Comparison of ENCODE assay signal across 10 mouse cellular contexts in genomic region chr16:33942341-33942740, GRCm38 (mm10). TPM values are rescaled to one million over a fixed set of nuclear protein-coding genes. Genes with fewer than 3 reads are reported as not detected.
DNase-seq lines count a peak whose midpoint lies in the region; ATAC-seq and TF ChIP-seq lines count a peak whose summit lies in the region.
"Had no signal": no experiment of that assay in that cellular context is flagged by ENCODE, and none has a peak within 500 bp of the region (broad histone marks: within the 10 kb centered on the region; RNA-seq: fewer than 3 reads in every experiment).

No protein-coding gene starts in this region.

- H3K4me3 ChIP-seq in hindbrain, embryonic 12.5 days = no peak overlapping the region
- H3K4me3 ChIP-seq in hindbrain, embryonic 16.5 days (ENCODE audit: low read length) = no peak overlapping the region
- no peak overlapping the region for H3K4me3 ChIP-seq in heart, embryonic 16.5 days (ENCODE audit: low read length)
- H3K4me3 ChIP-seq in limb, embryonic 12.5 days (replicated peaks) = no peak overlapping the region
- no peak overlapping the region for H3K4me3 ChIP-seq in layer of hippocampus, adult 2 months
- H3K4me3 ChIP-seq: erythroblast, embryonic 14.5 days had no signal

- WGBS in hindbrain, embryonic 12.5 days = 53% methylated on average over 11 of the region's 11 CpGs
- 53% methylated on average over 11 of the region's 11 CpGs for WGBS in hindbrain, embryonic 16.5 days
- 46% methylated on average over 11 of the region's 11 CpGs for WGBS in heart, embryonic 16.5 days
- WGBS in limb, embryonic 12.5 days = 38% methylated on average over 11 of the region's 11 CpGs

- no peak for TF ChIP-seq CTCF in layer of hippocampus, adult 2 months (conservative IDR thresholded peaks at IDR 0.05)

- no peaks in the 10 kb centered on the region for H3K36me3 ChIP-seq in hindbrain, embryonic 12.5 days
- H3K36me3 ChIP-seq in hindbrain, embryonic 16.5 days (ENCODE audit: control insufficient read depth, insufficient read depth, low read length) = no peaks in the 10 kb centered on the region
- no peaks in the 10 kb centered on the region for H3K36me3 ChIP-seq in heart, embryonic 16.5 days (ENCODE audit: control insufficient read depth, insufficient read depth)
- H3K36me3 ChIP-seq in limb, embryonic 12.5 days = peaks cover 37% of the 10 kb centered on the region
- H3K36me3 ChIP-seq: G1E had no signal

- peak; percentile 66 for DNase-seq in embryo, embryonic 11 days
- DNase-seq in c-Kit-positive CD71-positive TER-119-positive erythroid progenitor cells, embryonic 14.5 days (ENCODE audit: low spot score) = no peak
- DNase-seq in layer of hippocampus, adult 2 months (ENCODE audit: low spot score in 2 of 2) = no peak

- 0 out of 2 replicates have a peak, but pooled peaks have one; percentile 30 for ATAC-seq in hindbrain, embryonic 12.5 days (ENCODE audit: low FRiP score)
- no peak for ATAC-seq in hindbrain, embryonic 16.5 days
- ATAC-seq in heart, embryonic 16.5 days (replicated peaks; ENCODE audit: extremely low read depth, insufficient read depth, low FRiP score) = no peak
- ATAC-seq in limb, embryonic 12.5 days (ENCODE audit: insufficient number of reproducible peaks, insufficient read depth, low FRiP score, low TSS enrichment, low read depth) = no peak
- no peak for ATAC-seq in activated CD4-positive, CD25-positive, alpha-beta regulatory T cell, adult 4 months

- no peaks in the 10 kb centered on the region for H3K27me3 ChIP-seq in hindbrain, embryonic 12.5 days
- H3K27me3 ChIP-seq in hindbrain, embryonic 16.5 days (replicated peaks; ENCODE audit: control insufficient read depth, insufficient read depth, low read length) = no peaks in the 10 kb centered on the region
- H3K27me3 ChIP-seq in heart, embryonic 16.5 days (ENCODE audit: control insufficient read depth, insufficient read depth, low read length) = no peaks in the 10 kb centered on the region
- no peaks in the 10 kb centered on the region for H3K27me3 ChIP-seq in limb, embryonic 12.5 days

- no peak overlapping the region for H3K4me2 ChIP-seq in hindbrain, embryonic 12.5 days (replicated peaks)
- H3K4me2 ChIP-seq in hindbrain, embryonic 16.5 days (ENCODE audit: low read length) = no peak overlapping the region
- H3K4me2 ChIP-seq in heart, embryonic 16.5 days (ENCODE audit: low read depth, low read length) = no peak overlapping the region
- no peak overlapping the region for H3K4me2 ChIP-seq in limb, embryonic 12.5 days

- H3K9ac ChIP-seq in hindbrain, embryonic 12.5 days = no peak overlapping the region
- H3K9ac ChIP-seq in hindbrain, embryonic 16.5 days (ENCODE audit: low read depth, low read length) = no peak overlapping the region
- H3K9ac ChIP-seq in heart, embryonic 16.5 days (ENCODE audit: low read length) = no peak overlapping the region; the same call in 1 of the 2 replicates
- no peak overlapping the region; the same call in 1 of the 2 replicates for H3K9ac ChIP-seq in limb, embryonic 12.5 days (replicated peaks)

- no peak overlapping the region for H3K27ac ChIP-seq in hindbrain, embryonic 12.5 days
- no peak overlapping the region for H3K27ac ChIP-seq in hindbrain, embryonic 16.5 days (ENCODE audit: low read depth, low read length)
- H3K27ac ChIP-seq in heart, embryonic 16.5 days (ENCODE audit: low read length) = peak overlapping the region; percentile 96
- peak overlapping the region; percentile 65 for H3K27ac ChIP-seq in limb, embryonic 12.5 days
- no peak overlapping the region for H3K27ac ChIP-seq in layer of hippocampus, adult 2 months

- H3K4me1 ChIP-seq in hindbrain, embryonic 12.5 days = peaks cover 41% of the 10 kb centered on the region
- peaks cover 35% of the 10 kb centered on the region for H3K4me1 ChIP-seq in hindbrain, embryonic 16.5 days (ENCODE audit: control insufficient read depth, insufficient read depth, low read depth, low read length)
- peaks cover 79% of the 10 kb centered on the region for H3K4me1 ChIP-seq in heart, embryonic 16.5 days (ENCODE audit: control insufficient read depth, insufficient read depth, low read length)
- peaks cover 80% of the 10 kb centered on the region for H3K4me1 ChIP-seq in limb, embryonic 12.5 days (replicated peaks)

- no peaks in the 10 kb centered on the region for H3K9me3 ChIP-seq in hindbrain, embryonic 12.5 days (replicated peaks)
- H3K9me3 ChIP-seq in hindbrain, embryonic 16.5 days (ENCODE audit: control insufficient read depth, low read length) = no peaks in the 10 kb centered on the region
- no peaks in the 10 kb centered on the region for H3K9me3 ChIP-seq in heart, embryonic 16.5 days (replicated peaks; ENCODE audit: control insufficient read depth, low read length)
- no peaks in the 10 kb centered on the region for H3K9me3 ChIP-seq in limb, embryonic 12.5 days
- H3K9me3 ChIP-seq: G1E had no signal

RNA-seq across cellular contexts. Expression of gene Umps, which starts 24.5 kb away (rescaled TPM):
- polyA plus RNA-seq in hindbrain, embryonic 12.5 days (2016; fragmentation: Nextera tagmentation; extraction: Ambion mirVana) = 38.2 and 39.4 TPM in 2 replicates
- 26.0 and 27.6 TPM in 2 replicates for polyA plus RNA-seq in hindbrain, embryonic 16.5 days (2015; fragmentation: Nextera tagmentation; extraction: Ambion mirVana)
- polyA plus RNA-seq in heart, embryonic 16.5 days (2015; fragmentation: Nextera tagmentation; extraction: Ambion mirVana) = 29.4 and 30.7 TPM in 2 replicates
- 67.9 and 69.2 TPM in 2 replicates for polyA plus RNA-seq in limb, embryonic 12.5 days (2016; fragmentation: Nextera tagmentation; extraction: Ambion mirVana)
- 10 to 100 TPM; 27.4 to 37.8 TPM for polyA plus RNA-seq in activated CD4-positive, CD25-positive, alpha-beta regulatory T cell, adult 4 months (2017; shearing (Covaris generic))
- total RNA-seq in layer of hippocampus, adult 2 months (2021) = 10 to 100 TPM; 17.1 to 17.2 TPM

Comparison
In these comparisons a context has a peak if more than half of its experiments do, and no peak if none do; other contexts are left out.
1. H3K27ac ChIP-seq: peak in heart, embryonic 16.5 days (single experiment) and limb, embryonic 12.5 days (single experiment); none in hindbrain, embryonic 12.5 days (single experiment), hindbrain, embryonic 16.5 days (single experiment) and layer of hippocampus, adult 2 months (single experiment).